ENCODE assay signal across 15 mouse cellular contexts in genomic region chr2:34783064-34784020, GRCm38 (mm10). TPM values are rescaled to one million over a fixed set of nuclear protein-coding genes. Genes with fewer than 3 reads are reported as not detected.
DNase-seq lines count a peak whose midpoint lies in the region; ATAC-seq and TF ChIP-seq lines count a peak whose summit lies in the region.
"Had no signal": no experiment of that assay in that cellular context is flagged by ENCODE, and none has a peak within 500 bp of the region (broad histone marks: within the 10 kb centered on the region; RNA-seq: fewer than 3 reads in every experiment).

No protein-coding gene starts in this region.

- no peaks in the 10 kb centered on the region for H3K9me3 ChIP-seq in liver, postnatal 0 days (ENCODE audit: low read length)
- no peaks in the 10 kb centered on the region for H3K9me3 ChIP-seq in forebrain, embryonic 13.5 days (replicated peaks)
- H3K9me3 ChIP-seq: embryonic facial prominence, embryonic 15.5 days; limb, embryonic 15.5 days had no signal

- peak; percentile 95 for TF ChIP-seq EP300 in liver, postnatal 0 days (IDR thresholded peaks at IDR 0.05; ENCODE audit: low read depth)

- peaks cover 54% of the 10 kb centered on the region for H3K36me3 ChIP-seq in liver, postnatal 0 days (replicated peaks; ENCODE audit: insufficient read depth, low read length)
- peaks cover 67% of the 10 kb centered on the region for H3K36me3 ChIP-seq in forebrain, embryonic 13.5 days (ENCODE audit: poor library complexity, severe bottlenecking)

- H3K4me1 ChIP-seq in liver, postnatal 0 days (ENCODE audit: insufficient read depth) = no peaks in the 10 kb centered on the region
- H3K4me1 ChIP-seq in forebrain, embryonic 13.5 days = no peaks in the 10 kb centered on the region
- H3K4me1 ChIP-seq: embryonic facial prominence, embryonic 15.5 days; limb, embryonic 15.5 days had no signal

- H3K27ac ChIP-seq in liver, postnatal 0 days (ENCODE audit: low read depth) = peak overlapping the region; percentile 93
- no peak overlapping the region for H3K27ac ChIP-seq in forebrain, embryonic 13.5 days
- H3K27ac ChIP-seq: embryonic facial prominence, embryonic 15.5 days; limb, embryonic 15.5 days had no signal

- no peaks in the 10 kb centered on the region for H3K27me3 ChIP-seq in liver, postnatal 0 days (ENCODE audit: insufficient read depth, low read length)
- no peaks in the 10 kb centered on the region for H3K27me3 ChIP-seq in forebrain, embryonic 13.5 days
- H3K27me3 ChIP-seq: embryonic facial prominence, embryonic 15.5 days; limb, embryonic 15.5 days had no signal

- no peak for TF ChIP-seq CTCF in liver, postnatal 0 days (IDR thresholded peaks at IDR 0.05; ENCODE audit: low read depth)

- peak overlapping the region; percentile 2 for H3K9ac ChIP-seq in liver, postnatal 0 days (replicated peaks)
- H3K9ac ChIP-seq in forebrain, embryonic 13.5 days = no peak overlapping the region
- H3K9ac ChIP-seq: embryonic facial prominence, embryonic 15.5 days; limb, embryonic 15.5 days had no signal

- DNase-seq in heart, adult 11 months = peak; percentile 80
- no peak for DNase-seq in heart, adult 18-20 months
- peak; percentile 24 for DNase-seq in ES-CJ7 (ENCODE audit: low read depth, low spot score)
- DNase-seq in liver, postnatal 0 days = peak; percentile 70
- no peak for DNase-seq in right cerebral cortex, postnatal 10 days (ENCODE audit: low spot score in 2 of 2)
- DNase-seq: gastrocnemius, postnatal 10 days had no signal

- 61% methylated on average over 14 of the region's 14 CpGs for WGBS in liver, postnatal 0 days (ENCODE audit: insufficient replicate concordance)
- 92% methylated on average over 14 of the region's 14 CpGs for WGBS in forebrain, embryonic 13.5 days

- no peak overlapping the region for H3K4me3 ChIP-seq in liver, postnatal 0 days (ENCODE audit: low read depth, low read length)
- no peak overlapping the region for H3K4me3 ChIP-seq in forebrain, embryonic 13.5 days
- H3K4me3 ChIP-seq: embryonic facial prominence, embryonic 15.5 days; limb, embryonic 15.5 days had no signal

- ATAC-seq in erythroid progenitor cell, adult 5-6 weeks (replicated peaks; ENCODE audit: low FRiP score, poor library complexity, severe bottlenecking) = peak; percentile 91
- ATAC-seq in liver, postnatal 0 days = peak; percentile 94
- ATAC-seq in forebrain, embryonic 13.5 days = no peak
- no peak for ATAC-seq in frontal cortex, adult (ENCODE audit: low TSS enrichment)

- peak overlapping the region; percentile 54 for H3K4me2 ChIP-seq in liver, postnatal 0 days (ENCODE audit: low read depth, low read length)
- no peak overlapping the region for H3K4me2 ChIP-seq in forebrain, embryonic 13.5 days
- H3K4me2 ChIP-seq: embryonic facial prominence, embryonic 15.5 days; limb, embryonic 15.5 days had no signal

RNA-seq across cellular contexts. Expression of gene Hspa5, which starts 11.6 kb away (rescaled TPM):
- 100 to 1,000 TPM; 563 to 758 TPM for total RNA-seq in heart, adult 18-20 months (2021)
- 168 and 188 TPM in 2 replicates for total RNA-seq in erythroid progenitor cell, adult 5-6 weeks (2015; ENCODE audit: low replicate concordance)
- 512 and 550 TPM in 2 replicates for total RNA-seq in erythroid progenitor cell, adult 5-6 weeks (2017; ENCODE audit: low replicate concordance)
- polyA plus RNA-seq in liver, postnatal 0 days (2015; fragmentation: Nextera tagmentation; extraction: Ambion mirVana) = 384 and 424 TPM in 2 replicates
- 424 and 446 TPM in 2 replicates for polyA plus RNA-seq in forebrain, embryonic 13.5 days (2015; fragmentation: Nextera tagmentation; extraction: Ambion mirVana)

RNA-seq across cellular contexts. Expression of gene Rabepk, which starts 16.4 kb away (rescaled TPM):
- 10 to 100 TPM; 13.5 to 15.5 TPM for total RNA-seq in heart, adult 18-20 months (2021)
- total RNA-seq in erythroid progenitor cell, adult 5-6 weeks (2015; ENCODE audit: low replicate concordance) = 1.3 and 9.0 TPM in 2 replicates
- 1.5 and 4.7 TPM in 2 replicates for total RNA-seq in erythroid progenitor cell, adult 5-6 weeks (2017; ENCODE audit: low replicate concordance)
- polyA plus RNA-seq in liver, postnatal 0 days (2015; fragmentation: Nextera tagmentation; extraction: Ambion mirVana) = 17.0 and 20.4 TPM in 2 replicates
- polyA plus RNA-seq in forebrain, embryonic 13.5 days (2015; fragmentation: Nextera tagmentation; extraction: Ambion mirVana) = 27.2 and 29.8 TPM in 2 replicates

RNA-seq across cellular contexts. Expression of gene Gapvd1, which starts 28.3 kb away (rescaled TPM):
- total RNA-seq in heart, adult 18-20 months (2021) = 10 to 100 TPM; 39.7 to 40.2 TPM
- total RNA-seq in erythroid progenitor cell, adult 5-6 weeks (2015; ENCODE audit: low replicate concordance) = 106 and 118 TPM in 2 replicates
- 198 and 392 TPM in 2 replicates for total RNA-seq in erythroid progenitor cell, adult 5-6 weeks (2017; ENCODE audit: low replicate concordance)
- 37.1 and 39.0 TPM in 2 replicates for polyA plus RNA-seq in liver, postnatal 0 days (2015; fragmentation: Nextera tagmentation; extraction: Ambion mirVana)
- 112 and 123 TPM in 2 replicates for polyA plus RNA-seq in forebrain, embryonic 13.5 days (2015; fragmentation: Nextera tagmentation; extraction: Ambion mirVana)

RNA-seq across cellular contexts. Expression of gene Fbxw2, which starts 42.8 kb away (rescaled TPM):
- 10 to 100 TPM; 46.9 to 49.2 TPM for total RNA-seq in heart, adult 18-20 months (2021)
- 92.6 and 93.5 TPM in 2 replicates for total RNA-seq in erythroid progenitor cell, adult 5-6 weeks (2015; ENCODE audit: low replicate concordance)
- 95.5 and 121 TPM in 2 replicates for total RNA-seq in erythroid progenitor cell, adult 5-6 weeks (2017; ENCODE audit: low replicate concordance)
- polyA plus RNA-seq in liver, postnatal 0 days (2015; fragmentation: Nextera tagmentation; extraction: Ambion mirVana) = 36.1 and 38.3 TPM in 2 replicates
- 86.8 and 103 TPM in 2 replicates for polyA plus RNA-seq in forebrain, embryonic 13.5 days (2015; fragmentation: Nextera tagmentation; extraction: Ambion mirVana)

RNA-seq across cellular contexts. Expression of gene Gm34653, which starts 49.5 kb away (rescaled TPM):
- not detected for total RNA-seq in heart, adult 18-20 months (2021)
- 1.3 TPM in 1 of 2 replicates, not detected in the other for total RNA-seq in erythroid progenitor cell, adult 5-6 weeks (2015; ENCODE audit: low replicate concordance)
- not detected in 2 replicates for total RNA-seq in erythroid progenitor cell, adult 5-6 weeks (2017; ENCODE audit: low replicate concordance)
- polyA plus RNA-seq in liver, postnatal 0 days (2015; fragmentation: Nextera tagmentation; extraction: Ambion mirVana) = 0.06 TPM in 1 of 2 replicates, not detected in the other
- polyA plus RNA-seq in forebrain, embryonic 13.5 days (2015; fragmentation: Nextera tagmentation; extraction: Ambion mirVana) = 0.10 TPM in 1 of 2 replicates, not detected in the other
- total RNA-seq: gastrocnemius, postnatal 10 days; layer of hippocampus, postnatal 14 days; midbrain, postnatal 0 days had no signal
- polyA plus RNA-seq: intestine, embryonic 14.5 days; limb, embryonic 15.5 days; testis, adult 2 months had no signal

Comparison
In these comparisons a context has a peak if more than half of its experiments do, and no peak if none do; other contexts are left out.
1. DNase-seq: peak in heart, adult 11 months (single experiment), ES-CJ7 (single experiment) and liver, postnatal 0 days (single experiment); none in heart, adult 18-20 months (0 of 2) and right cerebral cortex, postnatal 10 days (0 of 2).
2. ATAC-seq: peak in erythroid progenitor cell, adult 5-6 weeks (single experiment) and liver, postnatal 0 days (single experiment); none in forebrain, embryonic 13.5 days (single experiment) and frontal cortex, adult (single experiment).